Mouse (Mus musculus) liver, adult 2 months (tissue): ENCODE data around the gene Cks1b. TPM values are rescaled to one million over a fixed set of nuclear protein-coding genes. Genes with fewer than 3 reads are reported as not detected.

Source experiments
- DNase-seq: peaks from one replicate; pipeline ENCODE4 v3.0.0-alpha.2; 2011; ENCODE audit warnings: low read depth, low spot score; ENCODE audit errors: extremely low read depth
- H3K27ac ChIP-seq: fragments of 200-500 bp; replicated peaks from 2 replicates; pipeline ENCODE4 v1.5.1; 2012; ENCODE audit warnings: low read depth, mild to moderate bottlenecking, control low read depth, inconsistent platforms, low read length; ENCODE audit not compliant: insufficient read depth
- H3K27me3 ChIP-seq: fragments of 200-500 bp; 2 replicates; pipeline ENCODE4 v1.6.1; 2012; ENCODE audit warnings: mild to moderate bottlenecking, moderate library complexity, low read length, inconsistent platforms; ENCODE audit not compliant: control insufficient read depth, insufficient read depth
- H3K36me3 ChIP-seq: fragments of 200-500 bp; 2 replicates; pipeline ENCODE4 v1.6.1; 2012; ENCODE audit warnings: low read length, inconsistent platforms; ENCODE audit not compliant: control insufficient read depth, insufficient read depth
- H3K4me1 ChIP-seq: fragments of 200-500 bp; 2 replicates; pipeline ENCODE4 v1.6.1; 2011; ENCODE audit warnings: low read length; ENCODE audit not compliant: control insufficient read depth, insufficient read depth
- H3K4me3 ChIP-seq: fragments of 200-500 bp; 2 replicates; pipeline ENCODE4 v1.5.1; 2011; ENCODE audit warnings: low read depth, mild to moderate bottlenecking, control low read depth, low read length, moderate library complexity; ENCODE audit not compliant: insufficient read depth
- H3K79me2 ChIP-seq: fragments of 200-500 bp; 2 replicates; pipeline ENCODE4 v1.6.1; 2012; ENCODE audit warnings: inconsistent platforms, mild to moderate bottlenecking, low read length, moderate library complexity; ENCODE audit not compliant: control insufficient read depth, insufficient read depth
- H3K9ac ChIP-seq: fragments of 200-500 bp; 2 replicates; pipeline ENCODE4 v1.6.1; 2012; ENCODE audit warnings: low read depth, mild to moderate bottlenecking, control low read depth, inconsistent platforms, low read length
- CTCF ChIP-seq: fragments of 200-500 bp; IDR thresholded peaks from 2 replicates; pipeline ENCODE4 v1.5.1; 2011; ENCODE audit warnings: low read depth, low read length, control low read depth
- POLR2A ChIP-seq: fragments of 200-500 bp; IDR thresholded peaks from 2 replicates; pipeline ENCODE4 v1.6.1; 2011; ENCODE audit warnings: low read length, control low read depth; ENCODE audit not compliant: insufficient read depth; ENCODE audit errors: extremely low read depth
- WGBS: fragments of 180-500 bp; shearing (Covaris S2); methylation state at CpG from one replicate; pipeline ENCODE4 v1.1.7; 2018; 5-methylcytosine and 5-hydroxymethylcytosine counted together
- polyA plus RNA-seq: library from polyadenylated mRNA; depleted of rRNA; stranded (reverse); fragments of >200 nt; gene quantifications from 2 replicates; pipeline ENCODE4 v1.2.3, GENCODE M21; 2012
- total RNA-seq: library from RNA; depleted of rRNA; stranded (reverse); fragments of >200 nt; gene quantifications from 2 replicates; pipeline ENCODE4 v1.2.3, GENCODE M21; 2014

Cks1b gene
- total and polyA plus RNA-seq, 2 experiments: 3.0 to 11.0 TPM

DNA sequence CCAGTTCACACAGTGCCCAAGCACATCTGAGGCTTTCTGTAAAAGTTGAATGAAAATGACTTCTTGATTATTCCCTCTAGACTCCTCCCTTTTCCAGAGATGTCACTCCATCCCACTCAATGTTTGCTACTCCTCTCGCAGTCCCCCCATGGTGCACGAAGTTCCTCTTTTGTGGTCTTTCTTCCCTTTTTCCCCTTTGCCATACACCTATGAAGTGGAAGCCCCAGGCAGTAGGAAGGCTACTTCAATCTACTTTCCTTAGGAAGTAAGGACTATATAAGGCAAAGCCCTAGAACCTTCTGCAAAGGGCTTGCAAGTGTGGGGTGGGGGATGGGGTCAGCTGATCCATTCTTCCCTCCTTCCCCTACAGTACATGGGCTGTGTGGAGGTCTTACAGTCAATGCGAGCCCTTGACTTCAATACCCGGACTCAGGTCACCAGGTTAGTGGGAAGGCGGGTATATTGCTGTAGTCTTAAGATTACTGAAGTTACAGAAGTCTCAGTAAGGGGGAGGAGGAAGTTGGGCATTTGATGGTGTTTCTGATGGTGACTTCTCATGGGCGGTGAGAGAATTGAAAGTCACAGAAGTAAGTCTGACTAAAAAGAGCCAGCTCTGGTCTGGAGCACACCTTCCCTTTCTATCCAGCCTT is 4.5 kb upstream of the Cks1b start:
- Histone ChIP-seq H3K4me3 (no peak overlapping the region), H3K9ac (no peak overlapping the region), H3K36me3 (peaks cover 12% of the 10 kb centered on the region), H3K27me3 (no peaks in the 10 kb centered on the region), H3K4me1 (peaks cover 9% of the 10 kb centered on the region), H3K27ac (no peak overlapping the region), H3K79me2 (peaks cover 6% of the 10 kb centered on the region; the same call in 1 of the 2 replicates)
- no peak for TF ChIP-seq CTCF
- TF ChIP-seq POLR2A: no peak
- WGBS: 87% methylated on average over 6 of the region's 6 CpGs
- no peak for DNase-seq

DNA sequence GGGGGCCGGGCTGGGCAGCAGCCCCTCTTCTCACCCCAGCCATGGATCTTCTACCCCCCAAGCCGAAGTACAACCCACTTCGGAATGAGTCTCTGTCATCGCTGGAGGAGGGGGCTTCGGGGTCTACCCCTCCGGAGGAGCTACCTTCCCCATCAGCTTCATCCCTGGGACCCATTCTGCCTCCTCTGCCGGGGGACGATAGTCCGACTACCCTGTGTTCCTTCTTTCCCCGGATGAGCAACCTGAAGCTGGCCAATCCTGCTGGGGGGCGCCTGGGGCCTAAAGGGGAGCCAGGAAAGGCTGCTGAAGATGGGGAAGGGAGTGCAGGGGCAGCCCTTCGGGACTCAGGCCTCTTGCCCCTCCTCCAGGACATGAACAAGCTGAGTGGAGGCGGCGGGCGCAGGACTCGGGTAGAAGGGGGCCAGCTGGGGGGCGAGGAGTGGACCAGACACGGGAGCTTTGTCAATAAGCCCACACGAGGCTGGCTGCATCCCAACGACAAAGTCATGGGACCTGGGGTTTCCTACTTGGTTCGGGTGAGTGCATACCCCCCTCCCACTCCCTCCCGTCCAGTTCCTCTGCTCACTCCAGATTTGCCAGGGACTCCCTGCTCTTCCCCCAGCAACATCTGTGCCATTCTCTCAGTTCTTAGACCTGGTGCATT is 3.8 kb upstream of the Cks1b start:
- peaks cover 11% of the 10 kb centered on the region for H3K4me1 ChIP-seq
- DNase-seq: no peak

DNA sequence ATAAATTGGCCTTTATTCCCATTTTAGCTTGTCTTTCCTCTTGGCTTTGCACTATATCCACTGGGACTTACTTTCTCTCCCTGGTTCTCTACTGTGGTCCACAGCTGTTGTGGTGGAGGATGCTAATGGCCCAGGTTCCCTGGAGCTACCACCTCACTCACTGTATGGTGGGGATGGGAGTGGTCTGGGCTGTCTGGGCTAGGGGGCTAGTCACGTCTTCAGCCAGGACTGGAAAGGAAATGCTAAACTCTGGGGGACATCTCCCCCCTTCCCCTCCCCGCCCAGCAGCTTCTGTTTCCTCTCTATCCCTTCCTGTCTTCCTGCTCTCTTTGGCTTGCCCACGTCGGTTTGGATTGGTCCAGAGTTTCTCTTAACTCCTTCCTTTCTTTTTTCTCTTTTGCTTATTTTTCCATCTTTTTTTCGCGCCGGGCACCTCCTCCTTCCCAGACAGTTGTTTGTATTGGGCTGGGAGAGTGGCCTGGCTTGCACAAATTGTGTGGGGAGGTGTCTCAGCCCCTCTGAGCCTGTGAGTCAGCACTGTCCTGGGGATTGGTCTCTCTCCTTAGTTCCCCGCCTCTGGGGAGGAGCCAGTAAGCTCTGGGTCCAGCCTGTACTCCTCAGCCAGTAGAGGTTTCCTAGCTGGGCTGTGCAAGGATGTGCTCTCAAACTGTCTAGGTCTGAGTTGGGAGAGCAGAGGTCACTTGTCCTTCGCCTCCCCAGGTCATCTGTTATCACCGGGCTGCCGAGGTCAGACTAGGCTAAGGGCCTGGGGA is 3.0 kb upstream of the Cks1b start:
- Histone ChIP-seq H3K4me3 (peak overlapping the region; percentile 37; the same call in 1 of the 2 replicates), H3K79me2 (peaks cover 6% of the 10 kb centered on the region; the same call in 1 of the 2 replicates), H3K4me1 (peaks cover 11% of the 10 kb centered on the region), H3K36me3 (peaks cover 10% of the 10 kb centered on the region; the same call in 1 of the 2 replicates), H3K9ac (peak overlapping the region; percentile 51), H3K27me3 (no peaks in the 10 kb centered on the region), H3K27ac (peak overlapping the region; percentile 65)
- peak; percentile 91 for DNase-seq
- WGBS: 5% methylated on average over 11 of the region's 11 CpGs
- TF ChIP-seq POLR2A (peak; percentile 55; the same call in 1 of the 2 replicates), CTCF (no peak)

More for the DNA sequence above, 3.8 kb upstream of the Cks1b start:
- Histone ChIP-seq H3K9ac (peak overlapping the region; percentile 24; the same call in 1 of the 2 replicates), H3K36me3 (peaks cover 10% of the 10 kb centered on the region; the same call in 1 of the 2 replicates), H3K4me3 (peak overlapping the region; percentile 37; the same call in 1 of the 2 replicates), H3K27ac (no peak overlapping the region; the same call in 1 of the 2 replicates), H3K79me2 (peaks cover 6% of the 10 kb centered on the region; the same call in 1 of the 2 replicates), H3K27me3 (no peaks in the 10 kb centered on the region)
- WGBS: 30% methylated on average over 22 of the region's 22 CpGs
- TF ChIP-seq CTCF (no peak), POLR2A (no peak)

DNA sequence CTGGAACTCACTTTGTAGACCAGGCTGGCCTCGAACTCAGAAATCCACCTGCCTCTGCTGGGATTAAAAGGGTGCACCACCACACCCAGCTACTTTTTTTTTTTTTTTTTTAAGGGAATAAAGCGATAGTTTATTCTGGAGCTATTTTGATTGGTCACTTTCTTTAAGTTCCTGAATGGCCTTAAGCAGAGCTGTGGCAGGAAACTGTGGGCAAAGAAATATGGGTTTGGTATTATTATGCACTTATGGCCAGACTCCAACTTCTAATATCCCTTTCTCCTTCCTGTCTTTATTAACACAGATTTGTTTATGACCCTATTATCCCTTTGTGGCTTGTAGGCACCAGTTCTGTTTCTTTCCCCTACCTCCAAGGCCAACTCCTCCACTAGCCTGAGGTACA is 2.2 kb upstream of the Cks1b start:
- peak overlapping the region; percentile 65 for H3K27ac ChIP-seq
- peaks cover 7% of the 10 kb centered on the region; the same call in 1 of the 2 replicates for H3K36me3 ChIP-seq
- H3K4me3 ChIP-seq: no peak overlapping the region
- H3K4me1 ChIP-seq: peaks cover 11% of the 10 kb centered on the region
- H3K79me2 ChIP-seq: peaks cover 8% of the 10 kb centered on the region; the same call in 1 of the 2 replicates
- peak overlapping the region; percentile 18; the same call in 1 of the 2 replicates for H3K9ac ChIP-seq
- no peak for TF ChIP-seq CTCF
- no peak for TF ChIP-seq POLR2A
- WGBS: 25% methylated on average over 2 of the region's 2 CpGs
- DNase-seq: no peak
- H3K27me3 ChIP-seq: no peaks in the 10 kb centered on the region

DNA sequence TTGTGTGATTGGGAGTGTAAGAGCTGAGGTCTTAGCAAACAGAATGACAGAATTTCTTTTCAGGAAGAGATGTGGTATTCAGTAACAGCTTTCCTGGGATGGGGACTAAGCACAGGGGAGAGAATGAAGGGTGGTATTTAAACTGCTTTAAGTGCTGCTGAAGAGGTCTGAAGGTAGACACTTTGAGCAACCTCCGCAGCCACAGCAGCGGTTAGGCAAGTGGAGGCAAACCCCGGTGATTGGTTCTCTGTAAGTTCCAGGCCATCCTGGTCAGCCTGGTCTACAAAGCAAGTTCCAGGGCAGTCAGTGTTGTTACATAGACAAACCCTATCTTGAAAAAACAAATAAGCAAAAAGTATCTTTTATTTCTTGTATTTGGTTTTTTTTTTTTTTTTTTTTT is 1.8 kb upstream of the Cks1b start:
- no peak for DNase-seq
- Histone ChIP-seq H3K9ac (peak overlapping the region; percentile 72), H3K4me1 (peaks cover 11% of the 10 kb centered on the region), H3K27me3 (no peaks in the 10 kb centered on the region), H3K4me3 (peak overlapping the region; percentile 55), H3K27ac (peak overlapping the region; percentile 99), H3K79me2 (peaks cover 8% of the 10 kb centered on the region; the same call in 1 of the 2 replicates), H3K36me3 (peaks cover 9% of the 10 kb centered on the region)
- WGBS: 6% methylated on average over 3 of the region's 3 CpGs
- no peak for TF ChIP-seq POLR2A
- TF ChIP-seq CTCF: no peak
